Mouse (Mus musculus) midbrain, embryonic 13.5 days (tissue): ENCODE measurements at regions not wholly inside any gene's neighbourhood (a gene's known extent, or its start where the extent isn't known, plus 50 kb on each side); places are given as distances from the start of the nearest gene placed in this dataset.

Experiments used
- ATAC-seq: fragments of 200-750 bp; cut with Nextera tagmentation; 2 replicates; pipeline ENCODE4 v1.8.0; 2017; ENCODE audit warnings: mild to moderate bottlenecking, moderate TSS enrichment, moderate library complexity
- H3K27ac ChIP-seq: fragments of 300-500 bp; sonication (generic); 2 replicates; pipeline ENCODE4 v1.5.1; 2015; ENCODE audit warnings: inconsistent platforms, mild to moderate bottlenecking, moderate library complexity
- H3K27me3 ChIP-seq: fragments of 300-500 bp; sonication (generic); 2 replicates; pipeline ENCODE4 v1.6.1; 2015; ENCODE audit warnings: mild to moderate bottlenecking, inconsistent platforms
- H3K36me3 ChIP-seq: fragments of 300-500 bp; sonication (generic); 2 replicates; pipeline ENCODE4 v1.6.1; 2015; ENCODE audit warnings: mild to moderate bottlenecking, inconsistent platforms
- H3K4me1 ChIP-seq: fragments of 300-500 bp; sonication (generic); replicated peaks from 2 replicates; pipeline ENCODE4 v1.6.1; 2015; ENCODE audit warnings: inconsistent platforms
- H3K4me2 ChIP-seq: fragments of 300-500 bp; sonication (generic); replicated peaks from 2 replicates; pipeline ENCODE4 v1.6.1; 2015; ENCODE audit warnings: moderate library complexity, mild to moderate bottlenecking, inconsistent platforms
- H3K4me3 ChIP-seq: fragments of 300-500 bp; sonication (generic); replicated peaks from 2 replicates; pipeline ENCODE4 v1.5.1; 2015; ENCODE audit warnings: mild to moderate bottlenecking, inconsistent platforms
- H3K9ac ChIP-seq: fragments of 300-500 bp; sonication (generic); replicated peaks from 2 replicates; pipeline ENCODE4 v1.6.1; 2015; ENCODE audit warnings: mild to moderate bottlenecking, inconsistent platforms
- H3K9me3 ChIP-seq: fragments of 300-500 bp; sonication (generic); 2 replicates; pipeline ENCODE4 v1.6.1; 2016; ENCODE audit warnings: mild to moderate bottlenecking, inconsistent platforms
- WGBS: fragments of 180-500 bp; shearing (Covaris S2); methylation state at CpG from one replicate; pipeline ENCODE4 v1.1.7; 2015; 5-methylcytosine and 5-hydroxymethylcytosine counted together

- no peak for ATAC-seq
- WGBS, result 95% methylated on average over 4 of the region's 4 CpGs
- H3K9ac ChIP-seq, result no peak overlapping the region
Measured at GRCm38 (mm10) chr11:20993580-20993979, 97.5 kb upstream of the Peli1 start.

GRCm38 (mm10) chr11:21001400-21001799 is 89.7 kb upstream of the Peli1 start:
- H3K27me3 ChIP-seq, result no peaks in the 10 kb centered on the region
- H3K27ac ChIP-seq, result no peak overlapping the region
- no peak for ATAC-seq
- no peak overlapping the region for H3K9ac ChIP-seq
- H3K4me2 ChIP-seq, result no peak overlapping the region
- no peaks in the 10 kb centered on the region for H3K4me1 ChIP-seq
- no peaks in the 10 kb centered on the region for H3K9me3 ChIP-seq
- 79% methylated on average over 3 of the region's 3 CpGs for WGBS
- H3K36me3 ChIP-seq, result no peaks in the 10 kb centered on the region
- no peak overlapping the region for H3K4me3 ChIP-seq

More at GRCm38 (mm10) chr11:20993580-20993979, 97.5 kb upstream of the Peli1 start:
- Histone ChIP-seq H3K27ac (no peak overlapping the region), H3K4me1 (no peaks in the 10 kb centered on the region; the same call in 1 of the 2 replicates), H3K36me3 (no peaks in the 10 kb centered on the region), H3K4me2 (no peak overlapping the region), H3K27me3 (no peaks in the 10 kb centered on the region), H3K9me3 (no peaks in the 10 kb centered on the region), H3K4me3 (no peak overlapping the region)

GRCm38 (mm10) chr11:21007222-21007621 is 83.9 kb upstream of the Peli1 start:
- Histone ChIP-seq H3K27me3 (no peaks in the 10 kb centered on the region), H3K36me3 (no peaks in the 10 kb centered on the region), H3K9me3 (no peaks in the 10 kb centered on the region), H3K4me1 (peaks cover 15% of the 10 kb centered on the region), H3K9ac (no peak overlapping the region), H3K4me3 (no peak overlapping the region), H3K4me2 (no peak overlapping the region), H3K27ac (no peak overlapping the region)
- 91% methylated on average over 5 of the region's 5 CpGs for WGBS
- no peak for ATAC-seq

GRCm38 (mm10) chr11:21009505-21009904 is 81.6 kb upstream of the Peli1 start:
- H3K27me3 ChIP-seq, result peaks cover 2% of the 10 kb centered on the region; the same call in 1 of the 2 replicates
- 89% methylated on average over 3 of the region's 3 CpGs for WGBS
- H3K4me2 ChIP-seq, result no peak overlapping the region
- H3K9ac ChIP-seq, result no peak overlapping the region
- H3K27ac ChIP-seq, result no peak overlapping the region
- H3K4me3 ChIP-seq, result no peak overlapping the region
- peaks cover 15% of the 10 kb centered on the region for H3K4me1 ChIP-seq
- no peaks in the 10 kb centered on the region for H3K9me3 ChIP-seq
- no peaks in the 10 kb centered on the region for H3K36me3 ChIP-seq
- ATAC-seq, result no peak

GRCm38 (mm10) chr11:21010867-21011266 is 80.2 kb upstream of the Peli1 start:
- Histone ChIP-seq H3K27ac (no peak overlapping the region; the same call in 1 of the 2 replicates), H3K36me3 (no peaks in the 10 kb centered on the region), H3K27me3 (peaks cover 6% of the 10 kb centered on the region; the same call in 1 of the 2 replicates), H3K9ac (no peak overlapping the region), H3K4me2 (no peak overlapping the region; the same call in 1 of the 2 replicates), H3K9me3 (no peaks in the 10 kb centered on the region), H3K4me3 (no peak overlapping the region), H3K4me1 (peaks cover 15% of the 10 kb centered on the region)
- 9% methylated on average over 7 of the region's 7 CpGs for WGBS
- ATAC-seq, result peak; percentile 79

GRCm38 (mm10) chr11:21014250-21014649 is 76.8 kb upstream of the Peli1 start:
- H3K27ac ChIP-seq, result no peak overlapping the region
- ATAC-seq, result no peak
- H3K4me1 ChIP-seq, result peaks cover 31% of the 10 kb centered on the region
- H3K9ac ChIP-seq, result no peak overlapping the region
- no peak overlapping the region for H3K4me2 ChIP-seq
- no peaks in the 10 kb centered on the region for H3K36me3 ChIP-seq
- H3K4me3 ChIP-seq, result no peak overlapping the region
- H3K27me3 ChIP-seq, result peaks cover 8% of the 10 kb centered on the region; the same call in 1 of the 2 replicates
- WGBS, result 78% methylated on average over 3 of the region's 3 CpGs
- H3K9me3 ChIP-seq, result no peaks in the 10 kb centered on the region

- no peak for ATAC-seq
- no peak overlapping the region for H3K4me2 ChIP-seq
- no peak overlapping the region for H3K27ac ChIP-seq
- 91% methylated on average over 3 of the region's 3 CpGs for WGBS
- no peak overlapping the region for H3K9ac ChIP-seq
- H3K4me1 ChIP-seq, result peaks cover 25% of the 10 kb centered on the region
- H3K27me3 ChIP-seq, result peaks cover 8% of the 10 kb centered on the region; the same call in 1 of the 2 replicates
- no peak overlapping the region for H3K4me3 ChIP-seq
- no peaks in the 10 kb centered on the region for H3K36me3 ChIP-seq
- H3K9me3 ChIP-seq, result no peaks in the 10 kb centered on the region
Measured at GRCm38 (mm10) chr11:21015536-21015935, 75.6 kb upstream of the Peli1 start.

- H3K4me1 ChIP-seq, result peaks cover 18% of the 10 kb centered on the region
- WGBS, result 20% methylated on average over 4 of the region's 4 CpGs
- no peak for ATAC-seq
- no peak overlapping the region for H3K4me3 ChIP-seq
- H3K27me3 ChIP-seq, result peaks cover 8% of the 10 kb centered on the region; the same call in 1 of the 2 replicates
- H3K9me3 ChIP-seq, result no peaks in the 10 kb centered on the region
- no peak overlapping the region for H3K27ac ChIP-seq
- H3K36me3 ChIP-seq, result no peaks in the 10 kb centered on the region
- no peak overlapping the region for H3K4me2 ChIP-seq
- H3K9ac ChIP-seq, result no peak overlapping the region
Measured at GRCm38 (mm10) chr11:21016133-21016746, 74.9 kb upstream of the Peli1 start.

GRCm38 (mm10) chr11:21016791-21017329 is 74.2 kb upstream of the Peli1 start:
- Histone ChIP-seq H3K4me2 (no peak overlapping the region), H3K9me3 (no peaks in the 10 kb centered on the region), H3K9ac (no peak overlapping the region), H3K27ac (no peak overlapping the region), H3K36me3 (no peaks in the 10 kb centered on the region), H3K27me3 (peaks cover 8% of the 10 kb centered on the region; the same call in 1 of the 2 replicates), H3K4me3 (no peak overlapping the region), H3K4me1 (peaks cover 16% of the 10 kb centered on the region)
- ATAC-seq, result no peak
- 56% methylated on average over 6 of the region's 6 CpGs for WGBS

- no peak for ATAC-seq
- Histone ChIP-seq H3K27me3 (peaks cover 3% of the 10 kb centered on the region; the same call in 1 of the 2 replicates), H3K27ac (no peak overlapping the region), H3K9ac (no peak overlapping the region), H3K9me3 (no peaks in the 10 kb centered on the region), H3K4me1 (peaks cover 16% of the 10 kb centered on the region), H3K4me3 (no peak overlapping the region), H3K36me3 (no peaks in the 10 kb centered on the region), H3K4me2 (no peak overlapping the region)
- WGBS, result 80% methylated on average over 2 of the region's 2 CpGs
Measured at GRCm38 (mm10) chr11:21019829-21020228, 71.3 kb upstream of the Peli1 start.

- Histone ChIP-seq H3K9me3 (no peaks in the 10 kb centered on the region), H3K4me1 (no peaks in the 10 kb centered on the region), H3K27ac (no peak overlapping the region), H3K27me3 (no peaks in the 10 kb centered on the region), H3K36me3 (no peaks in the 10 kb centered on the region), H3K9ac (no peak overlapping the region), H3K4me2 (no peak overlapping the region), H3K4me3 (no peak overlapping the region)
- 89% methylated on average over 4 of the region's 4 CpGs for whole genome bisulfite sequencing
- ATAC-seq, result no peak
Measured at GRCm38 (mm10) chr11:21024111-21024510, 67.0 kb upstream of the Peli1 start.

- H3K36me3 ChIP-seq, result no peaks in the 10 kb centered on the region
- no peaks in the 10 kb centered on the region for H3K9me3 ChIP-seq
- H3K4me2 ChIP-seq, result no peak overlapping the region
- H3K9ac ChIP-seq, result no peak overlapping the region
- H3K4me3 ChIP-seq, result no peak overlapping the region
- no peak for ATAC-seq
- no peaks in the 10 kb centered on the region for H3K4me1 ChIP-seq
- WGBS, result 72% methylated on average over 2 of the region's 2 CpGs
- H3K27me3 ChIP-seq, result no peaks in the 10 kb centered on the region
- no peak overlapping the region for H3K27ac ChIP-seq
Measured at GRCm38 (mm10) chr11:21024521-21024920, 66.6 kb upstream of the Peli1 start.
